Mouse (Mus musculus): ENCODE measurements around the gene Cnot1. TPM values are rescaled to one million over a fixed set of nuclear protein-coding genes. Genes with fewer than 3 reads are reported as not detected.

Cnot1 gene
- polyA plus RNA-seq, 1 experiment, result 63.2 TPM

DNA sequence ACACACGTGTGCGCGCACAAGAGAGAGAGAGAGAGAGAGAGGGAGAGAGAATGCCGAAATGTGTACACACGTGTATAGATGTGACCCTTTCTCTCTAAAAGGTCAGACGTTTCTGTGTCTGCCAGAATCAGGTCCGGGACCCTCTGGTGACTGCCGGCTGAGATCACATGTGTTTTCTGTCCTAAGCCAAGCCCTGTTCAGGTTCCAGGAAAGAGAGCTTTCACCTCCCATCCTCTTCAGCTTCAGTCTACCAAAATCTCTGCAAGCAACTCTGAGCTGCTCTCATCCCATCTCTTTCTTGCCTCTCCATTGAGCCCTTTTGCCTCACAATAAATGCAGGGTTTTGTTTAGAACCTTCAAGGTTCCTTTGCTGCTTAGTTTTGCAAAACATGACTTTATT is 110.6 kb downstream of the Cnot1 start:
- H3K36me3 ChIP-seq (ENCODE audit: control insufficient read depth, insufficient read depth, low read length), result no peaks in the 10 kb centered on the region
- TF ChIP-seq POLR2A (IDR thresholded peaks at IDR 0.05; ENCODE audit: low read depth, low read length), result no peak
- TF ChIP-seq CTCF (IDR thresholded peaks at IDR 0.05; ENCODE audit: extremely low read depth, insufficient read length, insufficient replicate concordance, low read depth, low read length), result no peak
- peaks cover 7% of the 10 kb centered on the region; the same call in 1 of the 2 replicates for H3K27me3 ChIP-seq (ENCODE audit: control insufficient read depth, insufficient read depth, low read length)
- H3K27ac ChIP-seq (ENCODE audit: insufficient read depth, low read depth, low read length), result no peak overlapping the region
- WGBS, result 62% methylated on average over 8 of the region's 8 CpGs
- H3K4me1 ChIP-seq (ENCODE audit: control insufficient read depth, insufficient read depth, insufficient read length, low read length), result no peaks in the 10 kb centered on the region
- no peak overlapping the region for H3K4me3 ChIP-seq (ENCODE audit: low read depth, low read length)

DNA sequence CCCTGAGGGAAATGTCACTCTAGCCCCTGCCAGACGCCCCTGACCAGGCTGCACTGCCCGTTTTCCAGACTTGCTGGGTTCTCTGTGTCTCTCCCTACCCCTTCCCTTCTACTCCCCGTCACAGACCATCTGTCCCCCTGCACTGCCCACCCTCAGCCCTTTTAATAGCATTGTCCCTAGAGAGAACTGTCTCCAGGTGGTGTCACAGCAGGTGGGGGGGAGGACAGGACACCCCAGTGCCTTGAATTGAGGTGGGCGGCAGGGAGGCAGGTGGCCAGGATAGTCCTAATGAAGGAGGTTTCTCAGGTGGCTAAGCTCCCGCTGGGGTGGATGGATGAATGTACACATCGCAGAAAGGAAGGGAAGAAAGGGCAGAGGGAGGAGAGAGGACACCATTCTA is 112.6 kb downstream of the Cnot1 start:
- H3K27ac ChIP-seq (ENCODE audit: insufficient read depth, low read depth, low read length), result no peak overlapping the region
- H3K27me3 ChIP-seq (ENCODE audit: control insufficient read depth, insufficient read depth, low read length), result peaks cover 7% of the 10 kb centered on the region; the same call in 1 of the 2 replicates
- 24% methylated on average over 6 of the region's 6 CpGs for whole genome bisulfite sequencing
- TF ChIP-seq CTCF (IDR thresholded peaks at IDR 0.05; ENCODE audit: extremely low read depth, insufficient read length, insufficient replicate concordance, low read depth, low read length) (no peak), POLR2A (IDR thresholded peaks at IDR 0.05; ENCODE audit: low read depth, low read length) (no peak)
- no peaks in the 10 kb centered on the region for H3K4me1 ChIP-seq (ENCODE audit: control insufficient read depth, insufficient read depth, insufficient read length, low read length)
- H3K4me3 ChIP-seq (ENCODE audit: low read depth, low read length), result no peak overlapping the region
- H3K36me3 ChIP-seq (ENCODE audit: control insufficient read depth, insufficient read depth, low read length), result no peaks in the 10 kb centered on the region

DNA sequence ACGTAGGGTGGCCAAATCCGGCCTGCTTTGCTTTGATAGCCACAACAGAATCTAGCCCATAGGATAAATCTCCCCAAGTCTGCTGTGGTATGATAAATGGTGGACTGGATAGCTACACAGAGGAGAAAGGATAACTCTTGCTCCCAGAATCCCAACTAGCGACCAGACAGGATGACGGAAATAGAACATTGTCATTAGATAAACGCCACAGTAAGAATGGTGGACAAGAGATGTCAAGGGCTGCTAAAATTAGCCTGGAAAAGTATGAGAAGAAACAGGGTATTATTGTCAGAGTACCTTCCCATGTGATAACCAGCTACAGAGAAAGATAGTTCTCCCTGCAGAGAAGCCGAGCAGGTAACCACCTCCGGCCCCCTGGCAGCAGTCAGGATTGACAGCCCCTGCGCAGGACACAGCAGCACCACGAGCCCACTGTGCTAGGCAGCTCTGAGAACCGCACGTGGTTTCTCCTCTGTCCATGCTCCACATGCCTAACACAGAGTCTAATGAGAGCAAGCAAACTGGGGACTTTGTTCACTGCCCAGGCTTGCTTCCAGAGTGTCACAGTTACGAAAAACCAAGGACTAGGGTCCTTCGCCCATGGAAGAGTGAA is 116.2 kb downstream of the Cnot1 start:
- Histone ChIP-seq H3K27me3 (ENCODE audit: control insufficient read depth, insufficient read depth, low read length) (peaks cover 5% of the 10 kb centered on the region; the same call in 1 of the 2 replicates), H3K36me3 (ENCODE audit: control insufficient read depth, insufficient read depth, low read length) (no peaks in the 10 kb centered on the region), H3K27ac (ENCODE audit: insufficient read depth, low read depth, low read length) (no peak overlapping the region), H3K4me1 (ENCODE audit: control insufficient read depth, insufficient read depth, insufficient read length, low read length) (no peaks in the 10 kb centered on the region), H3K4me3 (ENCODE audit: low read depth, low read length) (no peak overlapping the region)
- 66% methylated on average over 13 of the region's 13 CpGs for WGBS
- no peak for TF ChIP-seq POLR2A (IDR thresholded peaks at IDR 0.05; ENCODE audit: low read depth, low read length)
- TF ChIP-seq CTCF (IDR thresholded peaks at IDR 0.05; ENCODE audit: extremely low read depth, insufficient read length, insufficient replicate concordance, low read depth, low read length), result no peak

DNA sequence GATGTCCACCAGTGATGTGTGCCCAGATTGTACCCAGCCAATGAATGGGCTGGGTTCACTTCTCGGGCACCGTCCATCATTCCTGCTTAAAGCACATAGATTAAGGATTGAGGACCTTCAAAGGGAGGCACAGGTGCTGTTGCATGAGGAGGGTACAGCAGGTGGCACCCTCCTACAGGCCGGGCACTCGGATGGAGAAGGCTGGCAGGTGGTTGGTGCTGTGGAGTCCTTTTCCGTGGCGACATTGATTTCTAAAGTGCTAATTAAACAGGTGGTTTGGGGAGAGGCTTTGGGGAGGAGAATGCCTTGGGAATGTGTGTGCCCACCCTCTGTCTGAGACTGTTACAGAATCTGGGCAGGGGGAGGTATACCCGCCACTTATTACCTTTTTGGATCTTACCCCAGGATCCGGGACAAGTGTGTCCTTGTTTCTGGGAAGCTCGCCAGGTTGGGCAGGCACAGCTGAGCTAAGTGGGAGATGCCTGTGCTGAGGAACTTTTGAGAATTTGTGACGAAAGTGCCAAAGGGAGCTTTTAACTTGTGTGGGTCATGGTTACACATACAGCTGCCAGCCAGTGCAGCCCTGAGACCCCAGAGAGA is 119.1 kb downstream of the Cnot1 start:
- no peak overlapping the region for H3K4me3 ChIP-seq (ENCODE audit: low read depth, low read length)
- TF ChIP-seq POLR2A (IDR thresholded peaks at IDR 0.05; ENCODE audit: low read depth, low read length), result no peak
- no peak overlapping the region for H3K27ac ChIP-seq (ENCODE audit: insufficient read depth, low read depth, low read length)
- H3K27me3 ChIP-seq (ENCODE audit: control insufficient read depth, insufficient read depth, low read length), result no peaks in the 10 kb centered on the region
- 40% methylated on average over 10 of the region's 10 CpGs for WGBS
- no peaks in the 10 kb centered on the region for H3K4me1 ChIP-seq (ENCODE audit: control insufficient read depth, insufficient read depth, insufficient read length, low read length)
- H3K36me3 ChIP-seq (ENCODE audit: control insufficient read depth, insufficient read depth, low read length), result no peaks in the 10 kb centered on the region

DNA sequence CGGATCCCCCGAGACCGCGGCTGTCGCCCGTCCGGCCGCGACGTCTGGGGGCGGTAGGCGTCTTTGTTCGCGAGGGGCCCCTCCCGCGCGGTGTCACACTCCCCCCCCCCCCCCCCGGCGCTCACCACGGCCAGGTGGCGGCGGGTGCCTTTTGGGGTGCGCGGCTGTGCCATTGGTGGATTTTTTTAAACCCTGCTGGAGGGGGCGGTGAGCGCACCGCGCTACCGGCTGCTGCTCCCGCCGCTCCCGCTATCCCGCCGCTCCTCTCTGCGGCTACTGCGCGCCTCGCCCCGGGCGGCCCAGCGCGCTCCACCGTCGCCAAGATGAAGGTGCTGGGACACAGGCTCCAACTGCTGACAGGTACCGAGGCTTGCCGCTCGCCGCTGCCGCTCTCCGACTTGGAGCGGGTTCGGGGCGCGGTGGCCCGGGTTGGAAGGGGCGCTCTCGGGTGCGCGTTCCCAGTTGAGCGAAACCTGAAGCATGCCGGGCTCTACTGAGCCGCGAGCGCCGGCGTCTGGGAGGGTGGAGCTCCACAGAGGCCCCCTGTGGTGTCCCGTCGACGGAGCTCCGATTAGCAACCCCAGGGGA is 129.1 kb downstream of the Cnot1 start:
- Histone ChIP-seq H3K27me3 (ENCODE audit: control insufficient read depth, insufficient read depth, low read length) (peaks cover 33% of the 10 kb centered on the region), H3K36me3 (ENCODE audit: control insufficient read depth, insufficient read depth, low read length) (no peaks in the 10 kb centered on the region), H3K4me1 (ENCODE audit: control insufficient read depth, insufficient read depth, insufficient read length, low read length) (peaks cover 3% of the 10 kb centered on the region; the same call in 1 of the 2 replicates), H3K4me3 (ENCODE audit: low read depth, low read length) (peak overlapping the region; percentile 51), H3K27ac (ENCODE audit: insufficient read depth, low read depth, low read length) (no peak overlapping the region)
- under 1% methylated on average over 69 of the region's 70 CpGs for WGBS
- TF ChIP-seq POLR2A (IDR thresholded peaks at IDR 0.05; ENCODE audit: low read depth, low read length) (no peak), CTCF (IDR thresholded peaks at IDR 0.05; ENCODE audit: extremely low read depth, insufficient read length, insufficient replicate concordance, low read depth, low read length) (no peak)

DNA sequence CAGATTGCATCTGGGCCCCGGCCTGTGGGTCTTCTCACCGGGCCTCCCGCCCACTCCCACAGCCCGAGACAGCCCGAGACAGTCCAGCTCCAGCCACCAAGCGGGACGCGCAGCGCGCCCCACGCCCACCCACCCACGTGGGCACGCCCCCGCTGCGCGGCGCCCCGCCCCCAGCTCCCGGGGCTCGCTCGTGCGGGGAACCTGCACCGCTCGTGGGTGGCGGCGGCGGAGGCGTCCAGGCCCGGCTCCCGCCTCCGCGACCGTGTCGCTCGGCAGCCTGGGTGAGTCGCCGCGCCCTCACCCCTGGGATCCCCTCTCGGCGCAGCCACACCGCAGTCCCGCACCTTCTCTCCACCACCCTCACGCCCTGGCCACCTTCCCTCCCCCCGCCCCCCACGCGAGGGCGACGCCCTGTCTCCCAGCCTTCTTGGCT is 129.7 kb downstream of the Cnot1 start:
- TF ChIP-seq CTCF (IDR thresholded peaks at IDR 0.05; ENCODE audit: extremely low read depth, insufficient read length, insufficient replicate concordance, low read depth, low read length), result no peak
- TF ChIP-seq POLR2A (IDR thresholded peaks at IDR 0.05; ENCODE audit: low read depth, low read length), result no peak
- H3K27me3 ChIP-seq (ENCODE audit: control insufficient read depth, insufficient read depth, low read length), result peaks cover 33% of the 10 kb centered on the region
- 3% methylated on average over 42 of the region's 48 CpGs for WGBS
- H3K4me1 ChIP-seq (ENCODE audit: control insufficient read depth, insufficient read depth, insufficient read length, low read length), result peaks cover 3% of the 10 kb centered on the region; the same call in 1 of the 2 replicates
- H3K36me3 ChIP-seq (ENCODE audit: control insufficient read depth, insufficient read depth, low read length), result no peaks in the 10 kb centered on the region
- H3K27ac ChIP-seq (ENCODE audit: insufficient read depth, low read depth, low read length), result no peak overlapping the region
- H3K4me3 ChIP-seq (ENCODE audit: low read depth, low read length), result peak overlapping the region; percentile 51

- H3K27ac ChIP-seq (ENCODE audit: insufficient read depth, low read depth, low read length), result no peak within 1 kb of the TSS
- 44% methylated on average over 9 of the region's 9 CpGs for WGBS
- peaks cover 33% of the 10 kb centered on the region for H3K27me3 ChIP-seq (ENCODE audit: control insufficient read depth, insufficient read depth, low read length)
- H3K4me1 ChIP-seq (ENCODE audit: control insufficient read depth, insufficient read depth, insufficient read length, low read length), result peaks cover 3% of the 10 kb centered on the region; the same call in 1 of the 2 replicates
- TF ChIP-seq CTCF (IDR thresholded peaks at IDR 0.05; ENCODE audit: extremely low read depth, insufficient read length, insufficient replicate concordance, low read depth, low read length) (no peak), POLR2A (IDR thresholded peaks at IDR 0.05; ENCODE audit: low read depth, low read length) (no peak)
- peak within 1 kb of the TSS; percentile 51 for H3K4me3 ChIP-seq (ENCODE audit: low read depth, low read length)
- no peaks in the 10 kb centered on the region for H3K36me3 ChIP-seq (ENCODE audit: control insufficient read depth, insufficient read depth, low read length)
Observed at GRCm38 (mm10) chr8:95676631-95677030, 130.6 kb downstream of the Cnot1 start, which contains the start of gene Ndrg4. Gene Ndrg4 (plus strand): TSS chr8:95676980.
